Mouse (Mus musculus) inflammation-experienced regulatory T-cells, adult 6 months (primary cell): ENCODE data around the gene Rexo2. TPM values are rescaled to one million over a fixed set of nuclear protein-coding genes. Genes with fewer than 3 reads are reported as not detected.
"Not testable (repeated sequence)": the region's sequence is repeated elsewhere in the genome, so short reads cannot be mapped to it uniquely, and the experiment has no call there.

Experiments
- ATAC-seq: one replicate; pipeline ENCODE4 v1.8.0; 2017
- polyA plus RNA-seq, 3 experiments: library from polyadenylated mRNA; unstranded; fragments of 100-300 nt; shearing (Covaris generic); gene quantifications; one replicate each; pipeline ENCODE4 v1.2.1; 2017

Rexo2 gene
- polyA plus RNA-seq, 3 experiments from 2014 or later, result 140 to 206 (median 176) TPM

- ATAC-seq, result no peak
These were observed 7.9 kb downstream of the Rexo2 start for GRCm38 (mm10) chr9:48472441-48473025.

GRCm38 (mm10) chr9:48467471-48467870 is 13.0 kb downstream of the Rexo2 start:
- ATAC-seq, result not testable (repeated sequence)

DNA sequence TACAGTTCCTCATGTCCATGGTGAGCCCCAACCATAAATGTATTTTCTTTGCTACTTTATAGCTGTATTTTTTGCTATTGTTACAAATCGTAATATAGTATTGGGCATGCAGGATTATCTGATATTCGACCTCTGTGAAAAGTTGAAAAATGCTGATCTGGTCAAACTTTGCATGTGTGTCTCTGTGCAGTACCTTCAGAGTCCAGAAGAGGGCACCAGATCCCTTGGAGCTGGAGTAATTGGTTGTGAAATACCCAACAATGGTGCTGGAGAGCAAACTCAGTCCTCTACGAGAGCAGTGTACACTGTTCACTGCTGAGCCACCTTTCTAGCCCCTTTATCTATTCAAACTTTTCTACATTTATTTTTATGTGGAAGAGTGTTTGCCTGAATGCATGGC is 13.6 kb downstream of the Rexo2 start:
- ATAC-seq, result peak; percentile 54

GRCm38 (mm10) chr9:48465671-48466070 is 14.8 kb downstream of the Rexo2 start:
- ATAC-seq, result no peak

- no peak for ATAC-seq
These were observed 18.9 kb downstream of the Rexo2 start for GRCm38 (mm10) chr9:48461545-48461944.

DNA sequence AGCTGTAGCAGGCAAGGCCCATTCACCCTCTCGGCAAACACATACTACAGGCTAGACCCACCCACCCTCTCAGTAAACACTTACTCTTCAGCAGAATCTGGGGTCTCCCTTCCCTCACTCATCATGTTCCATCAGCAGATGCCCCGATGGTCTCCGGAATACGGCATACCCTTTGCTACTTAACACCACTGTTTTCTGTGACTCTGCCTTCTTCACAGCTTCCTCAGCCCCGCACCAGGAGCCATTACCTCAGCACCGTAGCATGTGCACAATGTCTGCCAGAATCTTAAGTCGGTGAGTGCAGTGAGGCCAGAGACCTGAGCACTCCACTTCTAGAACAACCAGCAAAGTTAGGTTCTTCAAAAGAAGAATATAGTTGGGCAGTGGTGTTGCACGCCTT is 19.7 kb downstream of the Rexo2 start:
- ATAC-seq, result no peak

DNA sequence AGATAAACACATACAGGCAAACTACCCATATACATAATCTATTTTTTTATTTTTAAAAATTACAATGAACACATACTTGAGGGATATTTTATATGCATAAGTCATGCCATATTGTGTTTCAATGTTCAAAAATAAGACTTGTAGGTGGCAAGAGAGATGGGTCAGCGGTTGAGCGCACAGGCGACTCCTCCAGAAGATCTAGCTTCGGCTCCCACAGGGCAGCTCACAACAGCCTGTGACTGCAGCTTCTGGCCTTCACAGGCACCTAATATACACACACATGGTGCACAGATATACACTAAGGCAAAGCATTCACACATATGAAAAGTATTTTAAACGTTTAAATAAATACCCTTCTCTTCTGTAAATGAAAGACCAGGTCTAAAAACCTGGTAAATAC is 21.0 kb downstream of the Rexo2 start:
- ATAC-seq, result no peak

DNA sequence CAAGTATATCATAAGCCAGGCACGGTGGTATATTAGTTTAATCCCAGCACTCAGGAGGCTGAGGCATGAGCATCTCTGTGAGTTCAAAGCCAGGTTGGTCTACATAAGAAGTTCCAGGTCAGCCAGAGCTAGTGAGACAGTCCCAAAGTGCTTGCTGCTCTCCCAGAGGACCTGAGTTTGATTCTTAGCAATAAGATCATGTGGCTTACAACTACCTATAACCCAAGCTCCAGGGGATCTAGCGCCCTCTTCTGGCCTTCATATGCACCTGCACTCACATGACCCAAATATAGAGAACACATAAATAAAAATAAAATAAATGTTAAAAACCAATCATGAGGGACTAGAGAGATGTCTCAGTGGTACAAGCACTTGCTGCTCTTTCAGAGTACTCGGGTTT is 21.5 kb downstream of the Rexo2 start:
- no peak for ATAC-seq

- ATAC-seq, result no peak
These were observed 24.5 kb downstream of the Rexo2 start for GRCm38 (mm10) chr9:48455961-48456360.

GRCm38 (mm10) chr9:48450066-48450465 is 30.4 kb downstream of the Rexo2 start:
- peak; percentile 38 for ATAC-seq

GRCm38 (mm10) chr9:48447783-48448209 is 32.6 kb downstream of the Rexo2 start:
- ATAC-seq, result peak; percentile 35

DNA sequence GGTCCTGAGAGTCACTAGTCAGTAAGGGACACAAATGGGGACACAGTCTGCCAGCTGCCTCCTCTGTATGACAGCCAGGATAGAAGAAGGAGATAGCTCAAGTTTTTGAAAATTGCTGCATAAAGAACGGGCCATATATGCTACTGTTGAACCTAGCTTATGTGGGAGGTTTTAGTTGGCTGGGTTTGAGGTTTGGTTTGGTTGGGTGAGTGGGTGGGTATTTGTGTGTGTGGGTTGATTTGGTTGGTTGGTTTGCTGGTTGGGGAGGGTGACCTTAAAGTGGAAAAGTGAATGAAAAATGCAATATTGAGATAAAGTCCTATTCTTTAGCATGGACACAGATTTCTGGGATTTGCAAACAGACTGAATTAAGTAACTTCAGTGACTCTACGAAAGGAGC is 35.6 kb downstream of the Rexo2 start:
- no peak for ATAC-seq

DNA sequence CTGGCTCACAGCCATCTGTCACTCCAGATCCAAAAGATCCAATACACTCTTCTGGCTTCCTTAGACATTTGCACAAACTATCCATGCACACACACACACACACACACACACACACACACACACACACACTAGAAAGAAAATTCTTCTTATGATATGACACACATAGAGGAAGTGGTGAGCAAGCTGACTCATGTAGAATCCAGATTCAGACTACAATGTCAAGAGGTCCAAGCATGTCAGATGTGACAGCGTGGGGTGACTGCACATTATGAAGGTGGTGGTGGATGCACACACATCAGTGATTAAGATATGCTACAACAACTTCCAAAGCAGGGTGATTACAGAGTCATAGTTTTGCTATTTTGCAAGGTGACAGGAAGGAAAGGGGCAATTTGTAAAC is 36.5 kb downstream of the Rexo2 start:
- no peak for ATAC-seq

DNA sequence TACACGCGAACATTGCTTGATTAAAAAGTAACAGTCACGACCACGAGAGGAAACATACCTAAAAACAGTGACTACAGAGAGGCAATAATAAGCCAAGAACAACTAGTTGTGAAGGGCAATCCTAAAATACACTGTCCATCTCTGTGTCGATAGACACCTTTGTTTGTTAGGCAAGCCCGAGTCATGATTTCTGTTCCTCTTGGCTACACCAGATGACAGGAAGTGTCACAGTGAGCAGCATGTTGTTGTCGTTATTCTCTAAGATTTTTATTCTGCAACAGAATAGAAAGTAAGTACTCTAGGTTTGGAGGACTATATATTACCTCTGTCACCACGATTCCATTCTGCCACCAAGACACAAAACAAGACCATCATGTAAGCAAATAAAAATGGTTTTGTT is 48.0 kb downstream of the Rexo2 start:
- ATAC-seq, result no peak

- ATAC-seq, result no peak
These were observed 53.2 kb downstream of the Rexo2 start for GRCm38 (mm10) chr9:48427176-48427575.

DNA sequence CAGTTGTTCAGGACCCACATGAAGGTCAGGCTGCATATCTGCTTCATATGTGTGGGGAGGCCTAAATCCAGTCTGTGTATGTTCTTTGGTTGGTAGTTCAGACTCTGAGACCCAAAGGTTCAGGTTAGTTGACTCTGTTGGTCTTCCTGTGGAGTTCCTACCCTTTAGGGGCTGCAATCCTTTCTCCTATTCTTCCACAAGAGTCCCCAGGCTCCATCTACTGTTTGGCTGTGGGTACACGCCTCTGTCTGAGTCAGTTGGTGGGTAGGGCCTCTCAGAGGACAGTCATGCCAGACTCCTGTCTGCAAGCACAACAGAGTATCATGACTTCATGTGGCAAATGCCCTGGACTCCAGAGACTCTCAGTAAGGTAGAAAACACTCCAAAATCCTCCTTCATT is 57.2 kb downstream of the Rexo2 start:
- no peak for ATAC-seq

- ATAC-seq, result no peak
These were observed 58.0 kb downstream of the Rexo2 start for GRCm38 (mm10) chr9:48422382-48422781.

GRCm38 (mm10) chr9:48421561-48421960 is 58.9 kb downstream of the Rexo2 start:
- no peak for ATAC-seq

- ATAC-seq, result no peak
These were observed 59.4 kb downstream of the Rexo2 start for GRCm38 (mm10) chr9:48421029-48421428.

GRCm38 (mm10) chr9:48420437-48420836 is 60.0 kb downstream of the Rexo2 start:
- no peak for ATAC-seq

- no peak for ATAC-seq
These were observed 61.6 kb downstream of the Rexo2 start for GRCm38 (mm10) chr9:48418829-48419228.
